Mouse (Mus musculus): ENCODE measurements around the gene Uts2b.

Uts2b gene

GRCm38 (mm10) chr16:27370191-27370590, at the start of gene Uts2b:
Gene Uts2b, minus strand, starts transcription at chr16:27370239.
- DNase-seq: no peak

GRCm38 (mm10) chr16:27417632-27418031, 47.6 kb upstream of the Uts2b start:
- DNase-seq: no peak

GRCm38 (mm10) chr16:27416937-27417584, 47.0 kb upstream of the Uts2b start:
- DNase-seq: no peak

GRCm38 (mm10) chr16:27404107-27404506, 34.1 kb upstream of the Uts2b start:
- no peak for DNase-seq

GRCm38 (mm10) chr16:27401579-27401978, 31.5 kb upstream of the Uts2b start:
- no peak for DNase-seq

- no peak for DNase-seq
Observed at GRCm38 (mm10) chr16:27399719-27400253, 29.7 kb upstream of the Uts2b start.

GRCm38 (mm10) chr16:27399026-27399718, 29.1 kb upstream of the Uts2b start:
- no peak for DNase-seq

- no peak for DNase-seq
Observed at GRCm38 (mm10) chr16:27396951-27397350, 26.9 kb upstream of the Uts2b start.

- no peak for DNase-seq
Observed at GRCm38 (mm10) chr16:27395251-27396037, 25.4 kb upstream of the Uts2b start.

GRCm38 (mm10) chr16:27391845-27392244, 21.8 kb upstream of the Uts2b start:
- no peak for DNase-seq

- no peak for DNase-seq
Observed at GRCm38 (mm10) chr16:27390306-27390705, 20.3 kb upstream of the Uts2b start.

- DNase-seq: peak; percentile 2
Observed at GRCm38 (mm10) chr16:27389534-27390282, 19.7 kb upstream of the Uts2b start.

GRCm38 (mm10) chr16:27388761-27389451, 18.9 kb upstream of the Uts2b start, which contains the start of gene Ccdc50:
Gene Ccdc50, plus strand, starts transcription at chr16:27388869.
- DNase-seq: peak; percentile 63

GRCm38 (mm10) chr16:27387634-27388611, 17.9 kb upstream of the Uts2b start:
- DNase-seq: peak; percentile 4

- DNase-seq: no peak
Observed at GRCm38 (mm10) chr16:27386850-27387407, 16.9 kb upstream of the Uts2b start.

GRCm38 (mm10) chr16:27385649-27386048, 15.6 kb upstream of the Uts2b start:
- DNase-seq: no peak

- DNase-seq: no peak
Observed at GRCm38 (mm10) chr16:27384893-27385603, 15.0 kb upstream of the Uts2b start.

GRCm38 (mm10) chr16:27382217-27382616, 12.2 kb upstream of the Uts2b start:
- DNase-seq: no peak

GRCm38 (mm10) chr16:27376556-27376955, 6.5 kb upstream of the Uts2b start:
- no peak for DNase-seq

GRCm38 (mm10) chr16:27375318-27375717, 5.3 kb upstream of the Uts2b start:
- no peak for DNase-seq

All from thymus, postnatal 25 days (tissue).